Mouse (Mus musculus) mouse trophoblast stem cell (cell line): ENCODE results near the gene Zmat5.

ENCODE experiments used
- in situ Hi-C, 2 experiments: fragments of 300-500 bp; cut with MseI, MboI; formaldehyde crosslinking; loops; 2 replicates in 1 of 2; 3 replicates in 1 of 2; pipeline ENCODE4 v1.15.1; 2025

The Zmat5 gene

GRCm38 (mm10) chr11:4780927-4781326, 76.4 kb downstream of the Zmat5 start:
- in situ Hi-C loops, result no loop called here

DNA sequence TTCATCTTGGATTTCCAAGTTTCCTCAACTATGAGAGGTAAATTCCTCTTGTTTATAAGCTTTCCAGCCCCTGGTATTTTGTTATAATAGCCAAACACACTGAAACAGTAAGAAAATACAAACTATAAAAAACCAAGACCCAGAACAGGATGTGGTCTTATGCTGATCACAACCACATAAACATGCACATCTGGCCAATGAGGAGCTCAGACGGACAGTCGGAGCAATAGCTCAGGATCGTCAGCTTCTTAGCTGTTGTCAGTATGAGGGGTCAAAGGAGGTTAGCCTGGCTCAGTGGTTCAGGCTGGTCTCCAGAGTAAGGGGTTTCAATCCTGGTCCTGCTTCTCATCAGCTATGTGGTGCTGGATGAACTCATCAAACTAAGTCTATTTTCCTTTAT, 78.6 kb downstream of the Zmat5 start:
- in situ Hi-C loops, result no loop called here

- in situ Hi-C loops, result no loop called here
Observed at GRCm38 (mm10) chr11:4784629-4785142, 80.2 kb downstream of the Zmat5 start.
